In the genomic region with DNA sequence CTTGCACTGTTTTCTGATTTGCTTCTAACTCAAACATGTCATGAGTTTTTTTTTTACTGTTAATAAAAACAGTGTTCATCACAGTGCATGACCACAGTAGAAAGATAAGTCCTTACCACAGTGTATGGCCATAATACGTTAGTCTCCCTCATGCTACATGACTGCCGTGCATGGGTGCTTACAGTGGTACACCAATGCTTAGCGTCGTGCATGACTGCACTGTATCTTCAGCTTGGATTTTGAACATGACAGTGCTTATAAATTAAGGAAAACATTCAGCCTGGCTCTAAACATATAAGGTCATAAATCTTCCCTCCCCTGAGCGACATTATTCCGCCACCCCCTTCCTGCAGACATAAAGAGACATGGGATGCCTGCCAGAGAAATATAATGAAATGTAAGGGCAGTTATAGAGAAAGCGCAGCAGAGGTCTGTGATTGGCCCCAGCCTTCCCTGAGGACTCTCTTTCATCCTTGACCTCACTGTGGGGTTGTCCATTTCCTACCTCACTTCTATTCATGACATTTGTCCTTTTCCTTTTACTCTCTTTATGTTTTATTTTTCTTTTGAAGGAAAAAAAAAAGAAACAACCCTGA, we compare ENCODE assay signal across 16 mouse cellular contexts.
DNase-seq lines count a peak whose midpoint lies in the region; ATAC-seq and TF ChIP-seq lines count a peak whose summit lies in the region.
"Had no signal": no experiment of that assay in that cellular context is flagged by ENCODE, and none has a peak within 500 bp of the region (broad histone marks: within the 10 kb centered on the region; RNA-seq: fewer than 3 reads in every experiment).

No protein-coding gene starts in this region.

- TF ChIP-seq CTCF in stomach, postnatal 0 days (IDR thresholded peaks at IDR 0.05; ENCODE audit: low read depth), result no peak

- H3K9ac ChIP-seq in kidney, embryonic 15.5 days, result no peak overlapping the region
- H3K9ac ChIP-seq in stomach, embryonic 16.5 days (ENCODE audit: low read length), result no peak overlapping the region
- no peak overlapping the region for H3K9ac ChIP-seq in stomach, postnatal 0 days (ENCODE audit: low read length)
- H3K9ac ChIP-seq in limb, embryonic 14.5 days (ENCODE audit: low read depth, low read length, severe bottlenecking), result no peak overlapping the region
- H3K9ac ChIP-seq in liver, embryonic 11.5 days (ENCODE audit: low read depth, low read length), result no peak overlapping the region
- H3K9ac ChIP-seq: liver, embryonic 12.5 days had no signal

- TF ChIP-seq POLR2A in limb, embryonic 14.5 days (IDR thresholded peaks at IDR 0.05; ENCODE audit: borderline replicate concordance, extremely low read depth, insufficient read depth, insufficient read length), result no peak

- 16% methylated on average over 7 of the region's 7 CpGs for WGBS in kidney, embryonic 15.5 days
- WGBS in stomach, embryonic 16.5 days, result 39% methylated on average over 7 of the region's 7 CpGs
- WGBS in stomach, postnatal 0 days, result 35% methylated on average over 7 of the region's 7 CpGs
- 29% methylated on average over 7 of the region's 7 CpGs for WGBS in limb, embryonic 14.5 days
- 69% methylated on average over 7 of the region's 7 CpGs for WGBS in liver, embryonic 11.5 days

- no peaks in the 10 kb centered on the region for H3K36me3 ChIP-seq in kidney, embryonic 15.5 days
- H3K36me3 ChIP-seq in stomach, embryonic 16.5 days (ENCODE audit: control insufficient read depth, insufficient read depth, low read length), result no peaks in the 10 kb centered on the region
- H3K36me3 ChIP-seq in stomach, postnatal 0 days (ENCODE audit: control insufficient read depth, insufficient read depth, low read length), result no peaks in the 10 kb centered on the region
- no peaks in the 10 kb centered on the region for H3K36me3 ChIP-seq in limb, embryonic 14.5 days (ENCODE audit: control insufficient read depth, insufficient read depth, low read length)
- H3K36me3 ChIP-seq in liver, embryonic 11.5 days (ENCODE audit: control insufficient read depth, insufficient read depth, low read length), result no peaks in the 10 kb centered on the region
- H3K36me3 ChIP-seq: liver, embryonic 12.5 days had no signal

- no peak for DNase-seq in kidney, adult 8-10 months
- no peak for DNase-seq in stomach, postnatal 0 days (ENCODE audit: low spot score)
- peak; percentile 86 for DNase-seq in limb, embryonic 14.5 days (ENCODE audit: low spot score)
- no peak for DNase-seq in liver, embryonic 11.5 days (ENCODE audit: low spot score)
- DNase-seq in cerebellum, adult 18-20 months, result no peak
- DNase-seq: cerebellum, adult 9-10 months; heart, postnatal 36 days; kidney, adult 18-20 months; lung, postnatal 36 days; right cerebral cortex, adult 18-20 months had no signal

- no peak overlapping the region for H3K27ac ChIP-seq in kidney, embryonic 15.5 days
- H3K27ac ChIP-seq in stomach, embryonic 16.5 days (ENCODE audit: low read length), result no peak overlapping the region
- no peak overlapping the region for H3K27ac ChIP-seq in stomach, postnatal 0 days (replicated peaks)
- no peak overlapping the region for H3K27ac ChIP-seq in limb, embryonic 14.5 days (replicated peaks; ENCODE audit: low read depth, low read length)
- no peak overlapping the region for H3K27ac ChIP-seq in liver, embryonic 11.5 days (ENCODE audit: low read depth, low read length)
- H3K27ac ChIP-seq: liver, embryonic 12.5 days had no signal

- H3K4me2 ChIP-seq in kidney, embryonic 15.5 days, result no peak overlapping the region
- H3K4me2 ChIP-seq in stomach, embryonic 16.5 days (ENCODE audit: low read depth, low read length), result 0 out of 2 replicates have a peak overlapping the region, but pooled peaks have one; percentile 12
- no peak overlapping the region for H3K4me2 ChIP-seq in stomach, postnatal 0 days (replicated peaks; ENCODE audit: low read depth)
- H3K4me2 ChIP-seq in limb, embryonic 14.5 days (replicated peaks; ENCODE audit: low read depth, low read length, severe bottlenecking), result no peak overlapping the region
- H3K4me2 ChIP-seq in liver, embryonic 11.5 days, result no peak overlapping the region
- H3K4me2 ChIP-seq: liver, embryonic 12.5 days had no signal

- ATAC-seq in kidney, embryonic 15.5 days (replicated peaks; ENCODE audit: low FRiP score), result peak; percentile 95
- ATAC-seq in stomach, embryonic 16.5 days (ENCODE audit: insufficient read depth, low FRiP score), result peak; percentile 29; the same call in 1 of the 2 replicates
- no peak for ATAC-seq in stomach, postnatal 0 days (ENCODE audit: low FRiP score, low TSS enrichment)
- ATAC-seq in limb, embryonic 14.5 days (ENCODE audit: low FRiP score, low read depth), result peak; percentile 87
- no peak for ATAC-seq in liver, embryonic 11.5 days (replicated peaks; ENCODE audit: low FRiP score)
- ATAC-seq: liver, embryonic 12.5 days; Patski had no signal

- H3K4me3 ChIP-seq in kidney, embryonic 15.5 days (replicated peaks), result no peak overlapping the region
- H3K4me3 ChIP-seq in stomach, embryonic 16.5 days (replicated peaks; ENCODE audit: low read length), result no peak overlapping the region
- H3K4me3 ChIP-seq in stomach, postnatal 0 days (ENCODE audit: low read depth, low read length), result no peak overlapping the region
- H3K4me3 ChIP-seq in limb, embryonic 14.5 days (replicated peaks; ENCODE audit: low read length), result no peak overlapping the region
- no peak overlapping the region for H3K4me3 ChIP-seq in liver, embryonic 11.5 days (ENCODE audit: low read depth, low read length)
- H3K4me3 ChIP-seq: liver, embryonic 12.5 days; myocyte had no signal

- H3K27me3 ChIP-seq in kidney, embryonic 15.5 days, result no peaks in the 10 kb centered on the region
- no peaks in the 10 kb centered on the region for H3K27me3 ChIP-seq in stomach, embryonic 16.5 days (ENCODE audit: control insufficient read depth, insufficient read depth, low read length)
- H3K27me3 ChIP-seq in stomach, postnatal 0 days (ENCODE audit: control insufficient read depth, insufficient read depth, low read length), result no peaks in the 10 kb centered on the region
- H3K27me3 ChIP-seq in limb, embryonic 14.5 days (ENCODE audit: control insufficient read depth, insufficient read depth, low read length), result no peaks in the 10 kb centered on the region
- no peaks in the 10 kb centered on the region for H3K27me3 ChIP-seq in liver, embryonic 11.5 days (replicated peaks; ENCODE audit: control insufficient read depth, insufficient read depth, low read length)
- H3K27me3 ChIP-seq: CH12.LX; liver, embryonic 12.5 days; Patski had no signal

- no peak for TF ChIP-seq EP300 in stomach, postnatal 0 days (optimal IDR thresholded peaks at IDR 0.05)

- no peaks in the 10 kb centered on the region for H3K9me3 ChIP-seq in kidney, embryonic 15.5 days (replicated peaks)
- no peaks in the 10 kb centered on the region for H3K9me3 ChIP-seq in stomach, embryonic 16.5 days (replicated peaks; ENCODE audit: control insufficient read depth, low read length)
- no peaks in the 10 kb centered on the region for H3K9me3 ChIP-seq in stomach, postnatal 0 days (ENCODE audit: control insufficient read depth, low read length)
- no peaks in the 10 kb centered on the region for H3K9me3 ChIP-seq in limb, embryonic 14.5 days (ENCODE audit: control insufficient read depth, low read length)
- H3K9me3 ChIP-seq in liver, embryonic 11.5 days (ENCODE audit: control insufficient read depth, low read length), result no peaks in the 10 kb centered on the region
- H3K9me3 ChIP-seq: liver, embryonic 12.5 days had no signal

- peaks cover 4% of the 10 kb centered on the region for H3K4me1 ChIP-seq in kidney, embryonic 15.5 days
- H3K4me1 ChIP-seq in stomach, embryonic 16.5 days (ENCODE audit: control insufficient read depth, insufficient read depth, low read length), result no peaks in the 10 kb centered on the region
- H3K4me1 ChIP-seq in stomach, postnatal 0 days (replicated peaks; ENCODE audit: control insufficient read depth, insufficient read depth), result no peaks in the 10 kb centered on the region
- peaks cover 5% of the 10 kb centered on the region; the same call in 1 of the 2 replicates for H3K4me1 ChIP-seq in limb, embryonic 14.5 days (ENCODE audit: control insufficient read depth, insufficient read depth, low read length)
- H3K4me1 ChIP-seq in liver, embryonic 11.5 days (replicated peaks; ENCODE audit: control insufficient read depth, insufficient read depth, low read length), result no peaks in the 10 kb centered on the region
- H3K4me1 ChIP-seq: liver, embryonic 12.5 days had no signal

Comparison
In these comparisons a context has a peak if more than half of its experiments do, and no peak if none do; other contexts are left out.
1. ATAC-seq: peak in kidney, embryonic 15.5 days (single experiment), stomach, embryonic 16.5 days (single experiment) and limb, embryonic 14.5 days (single experiment); none in stomach, postnatal 0 days (single experiment) and liver, embryonic 11.5 days (single experiment).